Mouse (Mus musculus): ENCODE measurements around the gene St6galnac3. TPM values are rescaled to one million over a fixed set of nuclear protein-coding genes. Genes with fewer than 3 reads are reported as not detected.

The St6galnac3 gene
- polyA plus RNA-seq, 1 experiment from 2014 or later, result 23.5 TPM

DNA sequence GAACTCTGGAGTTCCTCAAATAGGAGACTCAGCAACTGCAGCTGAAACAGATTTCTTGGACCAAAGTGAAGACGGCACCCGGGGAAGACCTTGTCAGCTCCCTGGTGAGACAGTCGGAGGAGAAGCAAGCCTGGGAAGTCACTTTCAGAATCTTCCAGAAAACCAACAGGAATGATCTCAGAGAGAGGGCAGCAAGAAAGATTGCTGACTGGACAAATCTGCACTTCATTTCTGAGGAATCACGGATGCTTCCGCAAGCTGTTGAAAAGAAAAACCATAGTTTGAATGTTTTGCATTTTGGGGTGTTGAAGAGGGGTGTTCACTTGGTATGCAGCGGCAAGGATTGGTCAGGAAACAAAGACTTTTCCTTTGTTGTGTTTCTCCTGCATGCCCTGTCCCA, 24.4 kb upstream of the St6galnac3 start:
- WGBS, result 84% methylated on average over 6 of the region's 6 CpGs
- Histone ChIP-seq H3K27me3 (replicated peaks) (no peaks in the 10 kb centered on the region), H3K4me1 (no peaks in the 10 kb centered on the region), H3K4me3 (replicated peaks) (no peak overlapping the region), H3K27ac (replicated peaks) (no peak overlapping the region), H3K36me3 (no peaks in the 10 kb centered on the region), H3K9ac (replicated peaks) (no peak overlapping the region), H3K4me2 (no peak overlapping the region), H3K9me3 (replicated peaks) (no peaks in the 10 kb centered on the region)
- no peak for ATAC-seq (ENCODE audit: low FRiP score)

DNA sequence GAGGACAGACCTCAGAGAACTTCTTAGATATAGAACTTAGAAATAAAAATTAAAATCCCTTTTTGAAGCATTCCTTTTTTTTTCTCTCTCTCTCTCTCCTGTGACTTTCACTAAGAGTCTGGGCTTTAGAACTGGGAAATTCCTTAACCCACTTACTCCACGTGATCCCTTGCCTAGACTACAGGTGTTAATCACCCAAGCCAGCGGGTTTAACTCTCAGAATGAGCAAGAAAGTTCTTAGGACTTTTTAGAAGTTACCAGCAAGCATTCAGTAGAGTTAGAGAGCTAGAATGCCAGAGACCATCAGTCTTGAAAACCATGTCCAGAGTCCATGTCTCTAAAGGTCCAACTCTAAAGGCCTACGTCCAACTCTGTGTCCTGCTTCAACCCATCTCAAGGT, 23.3 kb upstream of the St6galnac3 start:
- H3K36me3 ChIP-seq, result no peaks in the 10 kb centered on the region
- no peak overlapping the region for H3K9ac ChIP-seq (replicated peaks)
- H3K4me3 ChIP-seq (replicated peaks), result no peak overlapping the region
- H3K27me3 ChIP-seq (replicated peaks), result no peaks in the 10 kb centered on the region
- ATAC-seq (ENCODE audit: low FRiP score), result no peak
- no peak overlapping the region for H3K4me2 ChIP-seq
- no peaks in the 10 kb centered on the region for H3K4me1 ChIP-seq
- H3K9me3 ChIP-seq (replicated peaks), result no peaks in the 10 kb centered on the region
- 90% methylated on average over 3 of the region's 3 CpGs for WGBS
- no peak overlapping the region for H3K27ac ChIP-seq (replicated peaks)

DNA sequence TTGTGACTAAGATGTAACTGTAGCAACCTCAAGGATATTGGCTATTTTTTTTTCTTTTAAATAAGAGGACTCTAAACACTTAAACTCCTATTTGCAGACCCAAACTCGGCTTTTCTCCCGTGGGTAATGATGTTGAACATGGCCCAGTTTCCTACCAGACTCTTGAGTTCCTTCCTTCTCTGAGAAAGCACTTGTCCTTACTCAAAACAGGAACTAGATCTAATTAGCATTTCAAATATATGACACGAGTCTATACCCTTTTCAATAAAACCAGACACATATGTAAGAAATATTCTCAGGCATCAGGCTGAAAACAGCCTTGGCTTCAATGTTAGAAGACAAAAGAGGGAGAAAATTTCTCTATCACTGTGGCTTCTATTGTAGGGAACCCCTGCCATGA, 20.1 kb upstream of the St6galnac3 start:
- Histone ChIP-seq H3K9me3 (replicated peaks) (no peaks in the 10 kb centered on the region), H3K27me3 (replicated peaks) (no peaks in the 10 kb centered on the region), H3K27ac (replicated peaks) (no peak overlapping the region), H3K9ac (replicated peaks) (no peak overlapping the region), H3K4me1 (no peaks in the 10 kb centered on the region), H3K4me3 (replicated peaks) (no peak overlapping the region), H3K36me3 (no peaks in the 10 kb centered on the region), H3K4me2 (no peak overlapping the region)
- WGBS, result 83% methylated on average over 3 of the region's 3 CpGs
- no peak for ATAC-seq (ENCODE audit: low FRiP score)

DNA sequence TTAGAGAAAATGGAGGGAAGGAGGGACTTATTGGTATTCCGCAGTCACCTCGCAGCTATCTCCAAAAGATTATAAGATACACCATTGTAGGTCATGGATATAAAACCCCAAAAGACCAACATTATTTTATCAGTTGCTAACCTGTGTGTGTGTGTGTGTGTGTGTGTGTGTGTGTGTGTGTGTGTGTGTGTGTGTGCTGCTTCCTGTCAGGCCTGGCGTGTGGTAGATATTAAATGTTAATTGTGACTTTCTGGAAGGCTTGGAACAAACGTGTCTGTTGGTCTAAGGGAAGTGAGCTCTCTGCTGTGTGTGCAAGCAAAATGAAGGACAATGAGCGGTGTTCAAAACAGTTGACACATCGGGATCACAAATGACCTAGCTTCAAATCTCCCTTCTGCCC, 19.5 kb upstream of the St6galnac3 start:
- H3K9me3 ChIP-seq (replicated peaks), result no peaks in the 10 kb centered on the region
- no peak for ATAC-seq (ENCODE audit: low FRiP score)

DNA sequence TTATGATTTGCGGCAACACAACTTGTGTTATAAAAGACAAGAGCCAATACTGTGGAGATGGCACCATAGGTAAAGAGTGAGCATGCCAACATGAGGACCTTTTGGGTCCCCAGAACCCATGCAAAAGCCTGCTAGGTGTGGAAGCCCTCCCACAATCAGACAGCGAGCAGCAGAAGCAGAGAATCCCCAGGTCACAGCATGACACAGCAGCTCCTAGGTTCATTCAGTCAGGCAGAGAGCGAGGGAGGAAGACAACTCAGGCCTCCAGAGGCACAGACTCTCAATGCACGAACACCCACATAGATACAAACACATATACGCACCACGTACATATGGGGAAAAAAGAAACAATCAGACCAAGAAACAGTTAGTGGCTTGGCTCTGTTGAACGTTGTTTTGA, 16.8 kb upstream of the St6galnac3 start:
- no peak for ATAC-seq (ENCODE audit: low FRiP score)
- H3K4me1 ChIP-seq, result peaks cover 10% of the 10 kb centered on the region
- H3K9ac ChIP-seq (replicated peaks), result no peak overlapping the region
- H3K27ac ChIP-seq (replicated peaks), result no peak overlapping the region
- no peak overlapping the region for H3K4me2 ChIP-seq
- H3K4me3 ChIP-seq (replicated peaks), result no peak overlapping the region
- H3K36me3 ChIP-seq, result no peaks in the 10 kb centered on the region
- H3K27me3 ChIP-seq (replicated peaks), result no peaks in the 10 kb centered on the region
- H3K9me3 ChIP-seq (replicated peaks), result no peaks in the 10 kb centered on the region
- WGBS, result 88% methylated on average over 7 of the region's 7 CpGs

More for the DNA sequence above, 19.5 kb upstream of the St6galnac3 start:
- no peak overlapping the region for H3K9ac ChIP-seq (replicated peaks)
- WGBS, result 83% methylated on average over 6 of the region's 6 CpGs
- H3K4me2 ChIP-seq, result no peak overlapping the region
- H3K4me1 ChIP-seq, result no peaks in the 10 kb centered on the region
- no peaks in the 10 kb centered on the region for H3K27me3 ChIP-seq (replicated peaks)
- no peaks in the 10 kb centered on the region for H3K36me3 ChIP-seq
- no peak overlapping the region for H3K4me3 ChIP-seq (replicated peaks)
- H3K27ac ChIP-seq (replicated peaks), result no peak overlapping the region

DNA sequence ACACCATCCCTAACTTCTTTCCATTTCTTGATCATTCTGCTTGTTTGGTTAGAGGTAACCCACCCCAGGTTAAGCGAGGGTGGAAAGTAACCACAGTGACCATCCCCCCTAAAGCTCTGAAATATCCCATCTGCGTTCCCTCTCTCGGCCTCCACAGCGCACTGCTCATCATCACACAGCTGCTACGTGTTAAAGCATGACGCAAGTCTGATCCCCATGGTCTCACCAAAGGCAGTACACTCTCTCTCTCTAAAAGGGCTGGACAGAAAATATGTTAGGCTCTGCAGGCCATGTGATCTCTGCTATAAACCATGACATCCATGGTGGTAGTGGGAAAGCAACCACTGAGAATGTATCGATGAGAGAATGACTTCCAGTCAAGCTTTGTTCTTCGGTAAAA, 14.4 kb upstream of the St6galnac3 start:
- no peaks in the 10 kb centered on the region for H3K36me3 ChIP-seq
- WGBS, result 74% methylated on average over 8 of the region's 8 CpGs
- no peak overlapping the region for H3K4me2 ChIP-seq
- no peak for ATAC-seq (ENCODE audit: low FRiP score)
- H3K9me3 ChIP-seq (replicated peaks), result no peaks in the 10 kb centered on the region
- peaks cover 25% of the 10 kb centered on the region for H3K4me1 ChIP-seq
- H3K27me3 ChIP-seq (replicated peaks), result no peaks in the 10 kb centered on the region
- no peak overlapping the region for H3K4me3 ChIP-seq (replicated peaks)
- no peak overlapping the region for H3K9ac ChIP-seq (replicated peaks)
- H3K27ac ChIP-seq (replicated peaks), result no peak overlapping the region

DNA sequence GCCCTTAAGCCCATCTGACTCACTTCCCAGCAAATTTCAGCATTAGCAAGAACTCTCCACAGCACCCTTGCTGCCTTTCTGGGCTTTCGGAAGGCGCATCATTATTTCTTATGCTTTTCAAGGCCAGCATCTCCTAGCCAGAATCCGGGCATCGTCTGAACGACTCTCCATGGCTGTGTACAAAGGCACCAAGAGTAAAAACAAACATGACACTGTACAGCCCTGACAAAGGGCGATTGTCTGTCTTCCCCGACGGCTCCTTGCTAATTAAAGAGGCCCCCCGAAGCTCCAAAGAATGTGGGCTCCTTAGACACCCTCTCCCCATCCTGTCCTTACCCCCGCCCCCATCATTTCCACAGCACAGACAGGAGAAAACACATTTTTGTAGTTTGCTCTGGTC, 13.4 kb upstream of the St6galnac3 start:
- no peak overlapping the region for H3K9ac ChIP-seq (replicated peaks)
- ATAC-seq (ENCODE audit: low FRiP score), result no peak
- H3K4me3 ChIP-seq (replicated peaks), result no peak overlapping the region
- H3K27ac ChIP-seq (replicated peaks), result 0 out of 2 replicates have a peak overlapping the region, but pooled peaks have one; percentile 33
- H3K4me2 ChIP-seq, result no peak overlapping the region
- no peaks in the 10 kb centered on the region for H3K36me3 ChIP-seq
- 21% methylated on average over 10 of the region's 10 CpGs for WGBS
- H3K27me3 ChIP-seq (replicated peaks), result no peaks in the 10 kb centered on the region
- H3K4me1 ChIP-seq, result peaks cover 25% of the 10 kb centered on the region
- no peaks in the 10 kb centered on the region for H3K9me3 ChIP-seq (replicated peaks)

DNA sequence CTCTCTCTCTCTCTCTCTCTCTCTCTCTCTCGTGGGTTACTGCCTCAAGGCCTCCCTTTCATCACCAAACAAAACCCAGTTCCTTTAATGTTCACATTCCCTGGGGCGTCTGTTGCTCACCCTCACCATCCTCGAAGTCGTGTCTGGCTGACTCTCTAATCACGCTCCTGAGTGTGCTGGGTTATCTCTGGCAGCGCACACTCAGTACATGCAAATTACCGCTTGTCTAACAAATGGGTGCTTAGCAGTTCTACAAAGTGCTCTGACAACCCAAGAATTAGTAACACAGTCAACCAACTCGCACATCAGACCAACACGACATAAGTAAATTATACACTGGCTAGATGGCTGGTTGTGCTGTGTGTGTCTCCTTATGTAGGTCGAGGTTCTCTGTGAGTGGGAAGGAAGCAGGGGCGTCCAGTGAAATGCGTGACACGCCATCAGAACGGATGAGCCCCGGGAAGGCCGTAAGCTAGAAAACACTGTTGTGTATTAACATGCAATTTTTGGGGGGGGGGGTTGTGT, 11.8 kb upstream of the St6galnac3 start:
- no peak overlapping the region for H3K4me3 ChIP-seq (replicated peaks)
- no peaks in the 10 kb centered on the region for H3K9me3 ChIP-seq (replicated peaks)
- H3K4me2 ChIP-seq, result no peak overlapping the region
- no peaks in the 10 kb centered on the region for H3K36me3 ChIP-seq
- ATAC-seq (ENCODE audit: low FRiP score), result no peak
- no peak overlapping the region for H3K27ac ChIP-seq (replicated peaks)
- H3K9ac ChIP-seq (replicated peaks), result no peak overlapping the region
- H3K27me3 ChIP-seq (replicated peaks), result no peaks in the 10 kb centered on the region
- WGBS, result 59% methylated on average over 16 of the region's 16 CpGs
- peaks cover 25% of the 10 kb centered on the region for H3K4me1 ChIP-seq

DNA sequence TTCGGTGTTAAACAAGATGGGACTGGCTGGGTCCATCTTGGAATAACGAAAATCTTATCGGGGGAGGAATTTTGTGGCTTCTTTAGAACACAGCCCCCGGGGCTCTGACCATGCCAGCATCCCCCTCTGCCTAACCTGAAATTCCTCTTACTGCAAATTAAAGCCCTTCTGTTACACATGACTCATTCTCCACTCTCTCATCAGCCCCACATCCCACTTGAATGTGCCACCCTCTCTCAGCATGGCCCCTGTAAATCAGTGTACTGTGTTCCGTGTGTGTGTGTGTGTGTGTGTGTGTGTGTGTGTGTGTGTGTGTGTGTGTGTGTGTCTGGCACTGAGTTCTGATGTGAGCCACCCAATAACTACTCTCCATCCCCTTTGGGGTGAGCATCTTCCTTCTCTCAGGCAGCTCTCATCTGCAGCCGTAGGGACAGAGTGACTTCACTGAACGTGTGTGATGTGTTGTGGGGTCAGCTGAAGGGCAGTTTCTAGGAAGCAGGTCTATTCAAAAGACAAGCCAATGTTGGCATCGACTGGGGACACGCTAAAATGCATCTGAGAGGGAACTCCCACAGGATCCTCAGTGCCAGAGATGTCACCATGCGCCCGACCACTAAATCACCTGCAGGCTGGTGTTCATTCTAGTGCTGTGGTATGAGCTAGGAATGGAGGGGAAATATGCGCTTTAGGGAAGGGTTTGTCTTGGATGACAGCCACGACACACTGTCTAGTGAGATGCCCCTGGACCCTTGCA, 11.0 kb upstream of the St6galnac3 start:
- no peak overlapping the region for H3K9ac ChIP-seq (replicated peaks)
- no peaks in the 10 kb centered on the region for H3K36me3 ChIP-seq
- H3K4me1 ChIP-seq, result peaks cover 25% of the 10 kb centered on the region
- ATAC-seq (ENCODE audit: low FRiP score), result no peak
- H3K4me2 ChIP-seq, result no peak overlapping the region
- H3K27ac ChIP-seq (replicated peaks), result no peak overlapping the region
- WGBS, result 49% methylated on average over 13 of the region's 13 CpGs
- H3K27me3 ChIP-seq (replicated peaks), result no peaks in the 10 kb centered on the region
- no peak overlapping the region for H3K4me3 ChIP-seq (replicated peaks)
- H3K9me3 ChIP-seq (replicated peaks), result no peaks in the 10 kb centered on the region

DNA sequence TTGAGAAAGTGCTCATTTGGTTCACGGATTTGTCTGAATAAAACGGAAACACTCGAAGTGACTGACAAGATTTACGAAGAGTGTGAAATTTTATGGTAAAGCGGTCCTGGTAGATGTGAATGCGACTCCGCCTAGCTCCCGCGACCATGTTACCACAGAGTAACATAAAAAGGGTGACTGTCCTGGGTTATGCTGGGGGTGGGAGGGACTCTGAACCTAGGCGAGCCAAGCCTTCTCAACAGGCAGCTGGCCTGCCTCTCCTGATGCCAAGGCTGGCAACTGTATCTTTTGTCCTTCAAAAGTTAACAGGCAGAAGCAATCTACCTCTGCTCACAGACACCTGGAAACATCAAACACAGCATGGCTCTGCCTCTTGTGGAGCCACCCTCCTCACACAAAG, 9.8 kb upstream of the St6galnac3 start:
- WGBS, result 22% methylated on average over 10 of the region's 10 CpGs
- H3K36me3 ChIP-seq, result no peaks in the 10 kb centered on the region

DNA sequence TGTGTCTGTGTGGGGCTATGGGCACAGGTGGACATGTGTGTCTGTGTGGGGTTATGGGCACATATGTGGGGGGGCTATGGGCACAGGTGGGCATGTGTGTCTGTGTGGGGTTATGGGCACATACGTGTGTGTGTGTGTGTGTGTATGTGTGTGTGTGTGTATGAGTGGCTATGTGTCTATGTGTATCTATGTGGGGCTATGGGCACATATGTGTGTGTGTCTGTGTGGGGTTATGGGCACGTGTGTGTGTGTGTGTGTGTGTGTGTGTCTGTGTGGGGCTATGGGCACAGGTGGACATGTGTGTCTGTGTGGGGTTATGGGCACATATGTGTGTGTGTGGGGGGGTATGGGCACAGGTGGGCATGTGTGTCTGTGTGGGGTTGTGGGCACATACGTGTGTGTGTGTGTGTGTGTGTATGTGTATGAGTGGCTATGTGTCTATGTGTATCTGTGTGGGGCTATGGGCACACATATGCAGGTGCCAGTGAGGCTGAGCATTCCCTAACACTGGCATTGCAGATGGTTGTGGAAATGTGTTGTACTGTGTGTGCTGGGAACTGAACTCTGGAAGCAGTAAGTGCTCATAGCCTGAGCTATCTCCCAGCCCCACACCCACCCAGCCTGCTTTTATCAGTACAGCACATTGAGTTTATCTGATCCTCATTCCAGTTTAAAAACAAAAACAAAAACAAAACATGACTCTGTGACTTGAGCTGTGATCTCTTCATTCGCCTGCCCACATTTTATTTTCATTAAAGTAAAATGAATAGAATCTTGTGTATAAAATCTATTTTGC, 8.6 kb upstream of the St6galnac3 start:
- no peak overlapping the region for H3K4me3 ChIP-seq (replicated peaks)
- no peak for ATAC-seq (ENCODE audit: low FRiP score)
- 90% methylated on average over 4 of the region's 4 CpGs for WGBS

More for the DNA sequence above, 9.8 kb upstream of the St6galnac3 start:
- Histone ChIP-seq H3K9ac (replicated peaks) (no peak overlapping the region), H3K4me1 (peaks cover 25% of the 10 kb centered on the region), H3K27me3 (replicated peaks) (no peaks in the 10 kb centered on the region), H3K4me2 (no peak overlapping the region), H3K27ac (replicated peaks) (no peak overlapping the region), H3K4me3 (replicated peaks) (no peak overlapping the region), H3K9me3 (replicated peaks) (no peaks in the 10 kb centered on the region)
- ATAC-seq (ENCODE audit: low FRiP score), result no peak; the same call in 1 of the 2 replicates

DNA sequence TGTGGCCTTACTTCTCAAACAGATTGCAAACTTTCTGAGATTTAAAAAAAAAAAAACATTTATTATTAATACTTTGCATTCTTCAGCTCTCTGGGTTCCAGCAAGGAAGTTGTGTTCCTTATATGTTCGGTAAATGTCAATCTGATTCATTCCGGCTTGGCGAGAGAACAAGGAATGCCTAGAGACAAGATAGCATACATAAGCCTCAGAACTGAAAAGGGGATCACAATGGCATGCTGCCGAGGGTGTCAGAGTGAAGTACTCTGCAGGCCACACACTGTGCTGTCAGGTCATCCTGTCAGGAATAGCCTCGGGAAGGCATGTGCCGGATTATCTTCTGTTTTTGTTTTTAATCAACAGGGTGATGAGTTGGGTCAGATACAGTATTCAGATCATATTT, 7.8 kb upstream of the St6galnac3 start:
- Histone ChIP-seq H3K4me1 (peaks cover 18% of the 10 kb centered on the region), H3K4me3 (replicated peaks) (no peak overlapping the region), H3K27ac (replicated peaks) (no peak overlapping the region), H3K27me3 (replicated peaks) (no peaks in the 10 kb centered on the region), H3K9me3 (replicated peaks) (no peaks in the 10 kb centered on the region), H3K4me2 (no peak overlapping the region), H3K36me3 (no peaks in the 10 kb centered on the region), H3K9ac (replicated peaks) (no peak overlapping the region)
- no peak for ATAC-seq (ENCODE audit: low FRiP score)
- 54% methylated on average over 6 of the region's 6 CpGs for WGBS

More for the DNA sequence above, 8.6 kb upstream of the St6galnac3 start:
- no peaks in the 10 kb centered on the region for H3K27me3 ChIP-seq (replicated peaks)
- no peak overlapping the region for H3K9ac ChIP-seq (replicated peaks)
- no peak overlapping the region for H3K27ac ChIP-seq (replicated peaks)
- no peak overlapping the region for H3K4me2 ChIP-seq
- H3K36me3 ChIP-seq, result no peaks in the 10 kb centered on the region
- peaks cover 22% of the 10 kb centered on the region for H3K4me1 ChIP-seq
- H3K9me3 ChIP-seq (replicated peaks), result no peaks in the 10 kb centered on the region

Measured in neural tube, embryonic 15.5 days (tissue).